9 mouse cellular contexts compared by ENCODE assay signal in genomic region chr4:149047360-149047759, GRCm38 (mm10). TPM values are rescaled to one million over a fixed set of nuclear protein-coding genes. Genes with fewer than 3 reads are reported as not detected.
DNase-seq lines count a peak whose midpoint lies in the region; ATAC-seq and TF ChIP-seq lines count a peak whose summit lies in the region.
"Had no signal": no experiment of that assay in that cellular context is flagged by ENCODE, and none has a peak within 500 bp of the region (broad histone marks: within the 10 kb centered on the region; RNA-seq: fewer than 3 reads in every experiment).

No protein-coding gene starts in this region.

- no peak for DNase-seq in cerebellum, adult 2 months
- DNase-seq in cerebellum, postnatal 36 days = no peak
- DNase-seq in adrenal gland, postnatal 10 days = peak; percentile 84
- peak; percentile 59 to 69 for DNase-seq in heart, adult 18-20 months
- DNase-seq in lung, adult 2 months = peak; percentile 71
- DNase-seq in left cerebral cortex, postnatal 36 days (ENCODE audit: low spot score in 2 of 2) = no peak

- no peak; the same call in 1 of the 2 replicates for ATAC-seq in intestine, postnatal 0 days
- ATAC-seq in neural tube, embryonic 15.5 days (ENCODE audit: low FRiP score) = peak; percentile 55; the same call in 1 of the 2 replicates

- intact Hi-C loops in left cerebral cortex, postnatal 36 days (cut with DNase I) = no loop called here

- H3K4me2 ChIP-seq in intestine, postnatal 0 days (replicated peaks; ENCODE audit: low read depth) = no peak overlapping the region; the same call in 1 of the 2 replicates
- H3K4me2 ChIP-seq in neural tube, embryonic 15.5 days = peak overlapping the region; percentile 25

- no peak overlapping the region for H3K9ac ChIP-seq in intestine, postnatal 0 days (ENCODE audit: low read depth, low read length)
- H3K9ac ChIP-seq in neural tube, embryonic 15.5 days (replicated peaks) = no peak overlapping the region

- H3K27me3 ChIP-seq in cerebellum, adult 2 months (ENCODE audit: control insufficient read depth, insufficient read depth, low read length) = no peaks in the 10 kb centered on the region
- H3K27me3 ChIP-seq in intestine, postnatal 0 days (replicated peaks; ENCODE audit: control insufficient read depth, insufficient read depth, low read length) = no peaks in the 10 kb centered on the region
- H3K27me3 ChIP-seq in neural tube, embryonic 15.5 days (replicated peaks) = peaks cover 4% of the 10 kb centered on the region; the same call in 1 of the 2 replicates

- H3K36me3 ChIP-seq in intestine, postnatal 0 days (ENCODE audit: control insufficient read depth, insufficient read depth) = no peaks in the 10 kb centered on the region
- no peaks in the 10 kb centered on the region for H3K36me3 ChIP-seq in neural tube, embryonic 15.5 days

- no peak overlapping the region for H3K27ac ChIP-seq in cerebellum, adult 2 months (ENCODE audit: insufficient read depth, low read length)
- no peak overlapping the region for H3K27ac ChIP-seq in intestine, postnatal 0 days (ENCODE audit: low read depth, low read length)
- H3K27ac ChIP-seq in neural tube, embryonic 15.5 days (replicated peaks) = peak overlapping the region; percentile 64

- TF ChIP-seq POLR2A in cerebellum, adult 2 months (IDR thresholded peaks at IDR 0.05; ENCODE audit: borderline replicate concordance, insufficient read depth, low read length) = no peak
- no peak for TF ChIP-seq POLR2A in lung, adult 2 months (IDR thresholded peaks at IDR 0.05; ENCODE audit: borderline replicate concordance, extremely low read depth, low read depth, low read length)

- H3K9me3 ChIP-seq in intestine, postnatal 0 days (ENCODE audit: control insufficient read depth) = no peaks in the 10 kb centered on the region
- no peaks in the 10 kb centered on the region for H3K9me3 ChIP-seq in neural tube, embryonic 15.5 days (replicated peaks)

- 72% methylated on average over 10 of the region's 10 CpGs for WGBS in cerebellum, adult 2 months
- WGBS in intestine, postnatal 0 days = 35% methylated on average over 10 of the region's 10 CpGs
- WGBS in lung, adult 2 months = 23% methylated on average over 10 of the region's 10 CpGs
- 8% methylated on average over 10 of the region's 10 CpGs for WGBS in neural tube, embryonic 15.5 days

- peak; percentile 38; the same call in 1 of the 2 replicates for TF ChIP-seq CTCF in cerebellum, adult 2 months (IDR thresholded peaks at IDR 0.05; ENCODE audit: borderline replicate concordance, insufficient read depth, low read depth, low read length)
- peak; percentile 78 for TF ChIP-seq CTCF in intestine, postnatal 0 days (IDR thresholded peaks at IDR 0.05; ENCODE audit: low read depth)
- TF ChIP-seq CTCF in lung, adult 2 months (IDR thresholded peaks at IDR 0.05; ENCODE audit: insufficient read depth, low read length) = peak; percentile 91

- no peak overlapping the region for H3K4me3 ChIP-seq in cerebellum, adult 2 months (replicated peaks; ENCODE audit: insufficient read depth, low read depth, low read length)
- H3K4me3 ChIP-seq in intestine, postnatal 0 days (ENCODE audit: low read depth, low read length) = no peak overlapping the region
- H3K4me3 ChIP-seq in lung, adult 2 months (replicated peaks; ENCODE audit: extremely low read depth, low read depth, low read length) = peak overlapping the region; percentile 34
- no peak overlapping the region for H3K4me3 ChIP-seq in neural tube, embryonic 15.5 days (replicated peaks)
- H3K4me3 ChIP-seq: erythroblast, embryonic 14.5 days had no signal

- peaks cover 11% of the 10 kb centered on the region for H3K4me1 ChIP-seq in cerebellum, adult 2 months (ENCODE audit: control insufficient read depth, insufficient read depth, low read length)
- peaks cover 10% of the 10 kb centered on the region; the same call in 1 of the 2 replicates for H3K4me1 ChIP-seq in intestine, postnatal 0 days (replicated peaks; ENCODE audit: control insufficient read depth, insufficient read depth, low read length)
- H3K4me1 ChIP-seq in lung, adult 2 months (ENCODE audit: control insufficient read depth, insufficient read depth, low read length) = peaks cover 21% of the 10 kb centered on the region
- peaks cover 46% of the 10 kb centered on the region for H3K4me1 ChIP-seq in neural tube, embryonic 15.5 days

RNA-seq across cellular contexts. Expression of gene Pex14, which starts 52.3 kb away (rescaled TPM):
- 48.5 and 52.5 TPM in 2 replicates for polyA plus RNA-seq in cerebellum, adult 2 months (2012; rRNA removed)
- 10 to 100 TPM; 67.9 to 74.0 TPM for total RNA-seq in adrenal gland, postnatal 10 days (2021)
- 10 to 100 TPM; 21.2 to 22.6 TPM for total RNA-seq in heart, adult 18-20 months (2021)
- polyA plus RNA-seq in intestine, postnatal 0 days (2015; fragmentation: Nextera tagmentation; extraction: Ambion mirVana) = 48.9 and 56.0 TPM in 2 replicates
- polyA plus RNA-seq in lung, adult 2 months (2012; rRNA removed) = 36.3 and 39.2 TPM in 2 replicates
- 60.0 and 61.2 TPM in 2 replicates for polyA plus RNA-seq in neural tube, embryonic 15.5 days (2015; fragmentation: Nextera tagmentation; extraction: Ambion mirVana)
- total RNA-seq in left cerebral cortex, postnatal 36 days (2021) = 10 to 100 TPM; 48.4 to 57.5 TPM

RNA-seq across cellular contexts. Expression of gene Dffa, which starts 56.6 kb away (rescaled TPM):
- 60.3 and 72.7 TPM in 2 replicates for polyA plus RNA-seq in cerebellum, adult 2 months (2012; rRNA removed)
- 10 to 100 TPM; 21.0 to 23.9 TPM for total RNA-seq in adrenal gland, postnatal 10 days (2021)
- total RNA-seq in heart, adult 18-20 months (2021) = 10 to 100 TPM; 37.8 to 45.1 TPM
- polyA plus RNA-seq in intestine, postnatal 0 days (2015; fragmentation: Nextera tagmentation; extraction: Ambion mirVana) = 26.9 and 28.2 TPM in 2 replicates
- 15.2 and 19.4 TPM in 2 replicates for polyA plus RNA-seq in lung, adult 2 months (2012; rRNA removed)
- 28.1 and 32.7 TPM in 2 replicates for polyA plus RNA-seq in neural tube, embryonic 15.5 days (2015; fragmentation: Nextera tagmentation; extraction: Ambion mirVana)
- total RNA-seq in left cerebral cortex, postnatal 36 days (2021) = 10 to 100 TPM; 52.3 to 62.9 TPM

Comparison
In these comparisons a context has a peak if more than half of its experiments do, and no peak if none do; other contexts are left out.
1. DNase-seq: peak in adrenal gland, postnatal 10 days (single experiment), heart, adult 18-20 months (2 of 2) and lung, adult 2 months (single experiment); none in cerebellum, adult 2 months (0 of 2), cerebellum, postnatal 36 days (0 of 2) and left cerebral cortex, postnatal 36 days (0 of 2).
2. CTCF ChIP-seq: peak in every context shown above with its lines; median percentile 91 in lung, adult 2 months; 78 in intestine, postnatal 0 days; 38 in cerebellum, adult 2 months.